Mouse (Mus musculus) MEL-GATA-1-ER (cell line): ENCODE measurements around the gene Dnaja2.

Experiments
- DNase-seq: peaks from one replicate; pipeline ENCODE4 v3.0.0-alpha.2; 2012; ENCODE audit warnings: low read depth; ENCODE audit errors: extremely low read depth

The Dnaja2 gene

GRCm38 (mm10) chr8:85556986-85557600 is 1.9 kb upstream of the Dnaja2 start:
- no peak for DNase-seq

GRCm38 (mm10) chr8:85554391-85555180 is 558 bp downstream of the Dnaja2 start:
- peak; percentile 62 for DNase-seq

GRCm38 (mm10) chr8:85551934-85552333 is 3.2 kb downstream of the Dnaja2 start:
- no peak for DNase-seq

GRCm38 (mm10) chr8:85536332-85536731 is 18.8 kb downstream of the Dnaja2 start:
- peak; percentile 89 for DNase-seq

GRCm38 (mm10) chr8:85534163-85534562 is 21.0 kb downstream of the Dnaja2 start:
- no peak for DNase-seq

- DNase-seq, result no peak
Observed at GRCm38 (mm10) chr8:85533434-85533833, 21.7 kb downstream of the Dnaja2 start.

- peak; percentile 16 for DNase-seq
Observed at GRCm38 (mm10) chr8:85532843-85533242, 22.3 kb downstream of the Dnaja2 start.

GRCm38 (mm10) chr8:85531471-85531870 is 23.7 kb downstream of the Dnaja2 start:
- DNase-seq, result peak; percentile 76

- peak; percentile 33 for DNase-seq
Observed at GRCm38 (mm10) chr8:85530717-85531116, 24.4 kb downstream of the Dnaja2 start.

- no peak for DNase-seq
Observed at GRCm38 (mm10) chr8:85528959-85529358, 26.2 kb downstream of the Dnaja2 start.

GRCm38 (mm10) chr8:85526105-85526504 is 29.0 kb downstream of the Dnaja2 start:
- peak; percentile 19 for DNase-seq

- DNase-seq, result no peak
Observed at GRCm38 (mm10) chr8:85524086-85524485, 31.1 kb downstream of the Dnaja2 start.

- DNase-seq, result no peak
Observed at GRCm38 (mm10) chr8:85521332-85521731, 33.8 kb downstream of the Dnaja2 start.

GRCm38 (mm10) chr8:85520586-85520985 is 34.6 kb downstream of the Dnaja2 start:
- DNase-seq, result no peak

- no peak for DNase-seq
Observed at GRCm38 (mm10) chr8:85517956-85518355, 37.2 kb downstream of the Dnaja2 start.

- DNase-seq, result no peak
Observed at GRCm38 (mm10) chr8:85517336-85517735, 37.8 kb downstream of the Dnaja2 start.

- no peak for DNase-seq
Observed at GRCm38 (mm10) chr8:85515391-85515790, 39.8 kb downstream of the Dnaja2 start.

GRCm38 (mm10) chr8:85513283-85513682 is 41.9 kb downstream of the Dnaja2 start:
- DNase-seq, result no peak

GRCm38 (mm10) chr8:85512234-85512633 is 42.9 kb downstream of the Dnaja2 start:
- no peak for DNase-seq

GRCm38 (mm10) chr8:85508661-85509060 is 46.5 kb downstream of the Dnaja2 start:
- DNase-seq, result no peak

- no peak for DNase-seq
Observed at GRCm38 (mm10) chr8:85506620-85507019, 48.5 kb downstream of the Dnaja2 start.

- DNase-seq, result no peak
Observed at GRCm38 (mm10) chr8:85504704-85505103, 50.4 kb downstream of the Dnaja2 start.

- no peak for DNase-seq
Observed at GRCm38 (mm10) chr8:85503065-85503464, 52.1 kb downstream of the Dnaja2 start.
